Mouse (Mus musculus) retina, postnatal 7 days (tissue): ENCODE measurements around the gene App.

Experiments used
- DNase-seq: peaks from one replicate; pipeline ENCODE4 v3.0.0-alpha.2; 2012; ENCODE audit warnings: low read depth, low spot score

The App gene

GRCm38 (mm10) chr16:85173373-85174081, at the start of gene App:
Gene App (minus strand): TSS chr16:85173766.
- DNase-seq: peak; percentile 77

GRCm38 (mm10) chr16:85215846-85216245, 42.3 kb upstream of the App start:
- no peak for DNase-seq

- DNase-seq: no peak
These were observed 41.6 kb upstream of the App start for GRCm38 (mm10) chr16:85215173-85215572.

GRCm38 (mm10) chr16:85195622-85196021, 22.1 kb upstream of the App start:
- no peak for DNase-seq

DNA sequence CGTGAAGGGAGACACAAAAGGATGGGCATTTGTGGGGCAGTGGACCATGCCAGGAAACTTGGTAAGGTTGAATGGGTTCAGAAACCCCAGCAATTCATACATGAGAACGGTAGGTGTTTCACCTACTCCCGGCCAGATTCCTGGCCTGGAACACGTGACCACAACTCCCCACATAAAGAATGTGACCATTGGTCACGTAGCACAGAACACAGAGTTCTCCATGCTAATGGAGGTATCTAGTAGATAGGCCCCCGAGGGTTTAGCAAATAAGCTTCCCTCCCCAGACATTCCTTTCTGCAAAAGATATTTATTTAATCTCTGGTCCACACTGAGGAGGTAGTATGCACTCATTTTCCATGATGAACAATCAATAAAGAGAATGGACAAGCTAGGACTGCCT, 21.6 kb upstream of the App start:
- DNase-seq: no peak

DNA sequence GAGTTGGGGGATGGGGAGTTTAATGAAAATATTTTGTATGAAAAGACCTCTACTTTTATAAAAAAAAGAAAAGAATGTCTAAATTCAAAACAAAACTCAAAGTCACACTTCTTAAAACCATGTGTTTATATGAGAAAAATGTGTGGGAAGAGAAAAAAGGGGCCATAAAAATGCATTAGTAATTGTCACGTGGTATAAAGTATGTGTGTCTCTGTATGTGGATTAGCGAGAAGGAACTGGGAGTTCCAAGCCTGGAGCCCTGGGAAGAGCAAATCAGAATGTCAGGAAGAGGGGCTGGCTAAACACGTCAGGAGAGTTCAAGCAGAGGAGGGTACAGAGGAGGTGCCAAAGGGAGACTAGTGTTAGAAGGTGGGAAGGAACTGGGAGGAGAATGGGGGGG, 7.9 kb upstream of the App start:
- no peak for DNase-seq

DNA sequence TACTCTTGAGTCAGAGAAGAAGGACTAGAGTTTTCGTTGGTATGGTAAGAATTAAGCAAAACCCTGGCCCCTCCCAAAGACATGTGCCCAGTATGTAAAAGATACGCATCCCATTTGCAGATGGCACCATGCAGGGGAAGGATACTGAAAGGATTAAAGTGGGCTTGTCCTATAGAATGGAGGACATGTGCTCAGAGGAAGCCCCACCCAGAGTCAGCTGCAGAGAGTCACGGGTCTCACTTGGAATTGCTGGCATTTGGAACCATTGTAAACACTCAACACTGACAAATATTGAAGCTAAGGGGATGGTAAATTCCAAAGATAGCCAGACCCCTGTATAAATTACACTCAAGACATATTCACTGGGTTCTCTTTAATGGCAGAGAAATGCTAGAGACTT, 7.1 kb upstream of the App start:
- DNase-seq: no peak

DNA sequence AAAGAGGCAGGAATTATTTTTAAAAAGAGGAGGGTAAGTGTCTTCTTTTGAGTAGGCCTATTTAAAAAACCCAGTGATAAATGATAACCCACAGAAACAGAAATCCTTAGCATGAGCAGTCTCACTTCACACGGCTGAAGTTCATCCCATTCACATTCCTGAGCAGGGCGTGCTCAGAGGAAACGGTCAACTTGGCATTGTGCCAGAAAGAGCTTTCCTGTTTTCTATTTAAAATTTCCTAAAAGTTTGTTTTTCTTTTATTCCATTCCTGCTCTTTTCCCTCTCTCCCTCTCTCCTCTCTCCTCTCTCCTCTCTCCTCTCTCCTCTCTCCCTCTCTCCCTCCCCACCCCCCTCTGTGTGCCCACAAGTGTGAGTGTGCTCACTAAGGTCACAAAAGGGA, 3.1 kb upstream of the App start:
- no peak for DNase-seq

- peak; percentile 25 for DNase-seq
These were observed 794 bp downstream of the App start for GRCm38 (mm10) chr16:85172571-85173372.

DNA sequence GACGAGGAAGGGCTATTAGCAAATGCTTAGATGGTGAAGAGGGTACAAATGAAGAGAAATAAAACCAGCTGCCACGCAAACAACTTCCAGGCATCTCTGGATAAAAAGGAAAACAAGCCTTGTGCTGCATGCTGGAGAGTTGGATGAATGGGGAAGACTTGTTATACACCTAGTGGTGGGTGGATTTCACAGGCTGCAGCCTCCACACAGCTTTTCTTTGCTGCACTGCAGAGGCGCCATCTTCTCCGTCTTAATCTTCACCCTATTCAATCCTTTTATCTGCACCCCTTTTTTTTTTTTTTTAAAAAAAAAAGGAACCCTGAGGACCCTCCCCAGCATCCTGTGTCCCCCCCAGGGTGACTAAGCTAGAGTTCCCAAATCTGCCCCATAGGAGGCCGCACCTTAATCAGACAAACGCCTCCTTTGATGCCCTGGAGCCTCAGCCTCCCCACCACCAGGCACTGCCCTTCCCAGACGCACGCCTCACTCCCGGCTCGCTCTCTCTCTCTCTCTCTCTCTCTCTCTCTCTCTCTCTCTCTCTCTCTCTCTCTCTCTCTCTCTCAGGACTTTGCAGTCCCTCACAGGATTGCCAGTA, 1.5 kb downstream of the App start:
- peak; percentile 11 for DNase-seq

GRCm38 (mm10) chr16:85170826-85171510, 2.6 kb downstream of the App start:
- DNase-seq: no peak

- DNase-seq: no peak
These were observed 4.7 kb downstream of the App start for GRCm38 (mm10) chr16:85168821-85169220.

- DNase-seq: no peak
These were observed 7.4 kb downstream of the App start for GRCm38 (mm10) chr16:85166205-85166604.

DNA sequence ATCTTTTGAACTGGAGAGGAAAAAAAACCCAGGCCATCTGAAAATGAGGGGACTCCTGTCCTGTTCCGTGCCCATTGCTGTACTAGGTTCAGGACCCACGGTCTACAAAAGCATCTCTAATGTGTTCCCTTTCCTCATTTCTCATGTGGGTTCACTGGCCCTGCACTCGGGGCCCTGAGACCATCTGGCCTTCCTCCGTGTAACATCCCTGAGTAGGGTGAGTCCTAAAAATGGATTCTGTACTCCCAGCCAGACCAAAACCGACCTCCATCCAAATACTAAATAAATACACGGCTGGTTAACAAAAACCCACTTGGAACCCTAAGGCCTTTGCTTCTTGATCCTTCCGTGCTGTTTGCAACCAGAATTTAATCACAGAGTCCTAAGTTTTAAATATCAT, 7.9 kb downstream of the App start:
- no peak for DNase-seq

DNA sequence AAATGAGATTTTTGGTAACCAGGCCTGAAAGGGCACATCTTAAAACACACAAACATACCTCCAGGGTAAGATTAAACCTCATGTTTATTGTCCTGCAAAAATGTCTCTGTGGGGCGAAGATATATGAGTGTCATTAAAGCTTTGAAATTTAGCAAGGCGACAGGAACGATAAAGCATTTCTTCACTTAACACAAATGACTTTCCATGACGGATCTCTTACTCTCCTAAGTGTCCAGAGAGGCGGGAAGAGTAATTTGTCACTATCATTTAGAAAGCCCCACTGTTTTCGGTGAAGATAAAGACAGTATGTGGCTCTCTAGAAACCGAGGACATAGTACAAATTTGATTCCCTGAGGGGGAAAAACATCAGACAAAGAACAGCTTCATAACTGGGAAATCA, 8.4 kb downstream of the App start:
- DNase-seq: no peak

DNA sequence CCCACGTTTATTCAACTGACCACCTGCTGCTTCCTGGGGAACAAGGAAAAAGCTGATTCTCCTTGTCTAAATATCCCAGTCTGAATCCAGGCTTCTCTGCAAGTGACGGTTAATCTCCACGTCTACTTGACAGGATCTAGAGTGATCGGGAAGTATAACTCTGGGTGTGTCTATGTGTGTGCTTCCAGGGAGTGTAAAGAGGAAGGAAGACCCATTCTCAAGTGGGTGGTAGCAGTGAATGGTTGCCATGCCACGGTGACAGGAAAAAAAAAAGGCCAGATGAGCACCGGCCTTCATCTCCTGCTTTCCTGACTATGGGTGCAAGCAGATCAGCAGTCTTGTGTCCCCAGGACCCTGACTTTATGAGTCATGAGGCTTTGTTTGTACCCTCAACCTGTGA, 10.8 kb downstream of the App start:
- no peak for DNase-seq

GRCm38 (mm10) chr16:85160140-85160539, 13.4 kb downstream of the App start:
- no peak for DNase-seq

DNA sequence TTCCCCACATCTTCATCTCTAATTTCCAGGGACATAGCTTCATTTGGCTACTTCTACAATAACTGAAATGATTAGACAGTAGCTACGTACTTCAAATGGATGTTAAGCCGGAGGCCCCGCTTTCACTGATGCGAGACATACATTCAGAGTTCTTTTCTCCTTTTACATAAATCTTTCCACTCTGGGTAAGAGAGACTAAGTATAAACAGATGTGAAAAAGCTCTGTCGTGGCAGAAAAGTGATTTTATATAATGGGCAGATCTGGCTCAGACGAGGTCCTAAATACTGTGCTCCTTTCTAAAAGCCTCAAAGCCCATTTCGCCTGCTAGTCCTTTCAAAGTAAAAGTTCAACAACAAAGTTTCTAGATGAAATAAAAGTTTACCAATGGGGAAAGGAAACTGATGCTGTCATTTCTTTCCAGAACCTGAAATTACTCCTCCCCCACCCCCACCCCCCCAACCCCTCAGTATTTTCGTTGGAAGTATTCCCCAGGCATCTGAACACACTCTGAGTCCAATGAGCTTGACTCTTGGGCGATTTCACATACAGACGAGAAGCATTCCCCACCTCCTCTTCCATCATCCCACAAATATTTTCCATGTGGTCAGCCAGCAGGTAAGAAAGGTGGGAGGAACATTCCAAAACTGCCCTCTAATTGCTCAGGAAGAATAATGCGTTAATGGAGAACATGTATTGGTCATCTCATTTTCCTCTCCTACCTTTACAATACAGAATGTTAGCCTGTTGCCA, 15.6 kb downstream of the App start:
- no peak for DNase-seq

- no peak for DNase-seq
These were observed 16.4 kb downstream of the App start for GRCm38 (mm10) chr16:85157156-85157555.

GRCm38 (mm10) chr16:85155836-85156235, 17.7 kb downstream of the App start:
- DNase-seq: no peak

GRCm38 (mm10) chr16:85152457-85152856, 21.1 kb downstream of the App start:
- DNase-seq: no peak
